Mouse (Mus musculus) kidney, adult 18-20 months (tissue): ENCODE measurements around the gene Prcp.

ENCODE experiments used
- DNase-seq: peaks from one replicate; pipeline ENCODE4 v3.0.0; 2021

Gene Prcp

DNA sequence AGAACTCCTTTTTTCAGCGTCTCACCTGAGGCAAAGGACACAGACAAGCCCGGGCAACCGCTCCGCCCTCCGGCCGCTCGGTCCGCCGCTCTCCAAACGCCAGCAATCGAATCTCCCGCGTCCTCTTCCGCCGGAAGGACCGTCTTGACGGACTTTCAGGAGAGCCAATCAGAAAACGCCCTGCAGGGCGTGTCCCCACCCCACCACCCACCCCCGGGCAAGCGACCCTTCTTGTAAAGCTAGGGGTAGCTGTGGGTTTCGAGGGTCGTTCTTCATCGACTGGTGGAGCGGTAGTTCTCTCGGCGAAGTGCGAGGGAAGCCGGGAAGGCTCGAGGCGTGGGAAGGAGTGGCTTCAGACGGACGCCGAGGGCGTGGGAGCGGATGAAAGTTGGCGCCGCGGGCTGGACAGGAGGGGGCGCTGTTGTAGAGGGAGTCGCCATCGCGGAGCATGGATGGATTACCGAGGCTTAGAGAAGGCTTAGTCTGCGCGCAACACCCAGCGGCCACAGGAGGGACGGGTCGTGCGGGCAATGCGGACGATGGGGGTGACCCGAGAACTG is at the start of gene Prcp, which contains the start of gene Ddias:
Prcp (plus strand) TSS at position 355 of the 560 bp plus-strand sequence.
Ddias (minus strand) TSS at position 132 of the 560 bp plus-strand sequence.
- DNase-seq = peak; percentile 96

DNA sequence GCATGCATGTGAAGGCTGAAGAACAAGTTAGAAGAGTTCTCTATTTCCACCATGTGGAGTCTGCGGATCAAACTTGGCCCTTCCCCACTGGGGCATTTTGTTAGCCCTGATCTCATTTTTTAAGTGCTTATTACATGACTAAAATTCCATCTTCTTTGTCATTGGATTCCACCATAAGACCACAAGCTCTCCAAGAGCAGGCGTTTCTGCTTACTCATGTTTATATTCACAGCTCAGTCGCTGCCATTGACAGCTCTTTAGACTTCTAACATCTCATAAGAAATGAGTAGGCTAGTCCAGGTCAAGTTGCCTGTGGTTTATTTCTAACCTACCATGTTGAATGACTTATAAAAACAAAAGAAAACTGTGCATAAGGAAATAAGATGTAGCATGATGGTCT is 48.0 kb upstream of the Prcp start:
- no peak for DNase-seq

- no peak for DNase-seq
These were observed 46.3 kb upstream of the Prcp start for GRCm38 (mm10) chr7:92827981-92828380.

GRCm38 (mm10) chr7:92832395-92832794 is 41.9 kb upstream of the Prcp start:
- DNase-seq = no peak

GRCm38 (mm10) chr7:92834391-92834790 is 39.9 kb upstream of the Prcp start:
- no peak for DNase-seq

- no peak for DNase-seq
These were observed 37.8 kb upstream of the Prcp start for GRCm38 (mm10) chr7:92836447-92836846.

- no peak for DNase-seq
These were observed 37.0 kb upstream of the Prcp start for GRCm38 (mm10) chr7:92837226-92837625.

- DNase-seq = no peak
These were observed 36.4 kb upstream of the Prcp start for GRCm38 (mm10) chr7:92837907-92838306.

GRCm38 (mm10) chr7:92842254-92842653 is 32.0 kb upstream of the Prcp start:
- no peak for DNase-seq

DNA sequence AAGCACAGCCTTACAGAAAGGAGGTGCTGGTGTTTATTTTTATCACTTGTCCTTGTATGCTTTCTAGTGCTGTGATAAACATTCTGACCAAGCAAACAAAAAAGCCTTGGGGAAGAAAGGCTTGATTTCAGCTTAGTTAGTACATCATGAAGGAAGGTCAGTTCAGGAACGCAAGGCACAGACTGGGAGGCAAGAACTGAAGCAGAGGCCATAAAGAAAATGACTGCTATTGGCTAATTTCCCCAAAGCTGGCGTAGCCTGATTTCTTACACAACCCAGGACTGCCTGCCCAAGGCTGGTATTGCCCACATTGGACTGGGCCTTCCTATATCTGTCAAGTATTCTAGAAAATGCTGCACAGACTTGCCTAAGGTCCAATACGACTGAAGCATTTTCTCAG is 26.0 kb upstream of the Prcp start:
- no peak for DNase-seq

- DNase-seq = no peak
These were observed 7.7 kb upstream of the Prcp start for GRCm38 (mm10) chr7:92866526-92866925.

DNA sequence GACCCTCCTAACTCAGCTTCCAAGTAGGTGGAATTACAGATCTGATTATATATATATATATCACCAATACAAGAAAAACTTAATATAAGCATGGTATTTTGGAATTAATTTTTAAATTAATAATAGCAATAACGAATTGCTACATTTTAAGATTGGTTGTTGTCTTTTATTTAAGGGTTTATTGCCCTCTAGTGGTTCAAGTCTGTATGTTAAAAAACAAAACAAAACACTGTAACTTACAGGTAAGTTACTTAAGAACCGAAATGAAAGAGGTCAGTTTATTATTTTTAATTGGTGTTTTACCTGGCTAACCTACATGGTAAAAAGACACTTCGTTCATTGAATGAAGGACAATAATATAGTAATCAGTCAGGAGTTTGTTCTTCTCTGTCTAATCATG is 4.1 kb upstream of the Prcp start:
- no peak for DNase-seq

DNA sequence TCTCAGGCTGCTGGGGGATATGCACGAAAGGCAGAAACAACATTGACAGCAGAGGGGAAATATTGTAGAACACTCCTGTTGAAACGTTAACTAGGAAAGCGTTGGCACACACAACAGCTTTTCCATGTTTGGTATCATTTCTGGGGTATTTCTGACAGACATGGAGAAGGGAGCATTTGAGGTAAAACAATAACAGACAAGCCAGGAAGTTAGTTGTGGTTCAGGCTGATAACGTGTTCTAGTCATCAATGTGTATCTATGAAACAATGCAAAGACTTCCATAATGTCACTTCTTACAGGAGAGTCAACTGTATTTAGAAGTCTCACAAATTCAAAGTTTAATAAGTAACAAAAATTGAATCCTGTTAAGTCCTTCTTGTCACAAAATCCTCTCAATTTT is 2.7 kb upstream of the Prcp start:
- DNase-seq = no peak

DNA sequence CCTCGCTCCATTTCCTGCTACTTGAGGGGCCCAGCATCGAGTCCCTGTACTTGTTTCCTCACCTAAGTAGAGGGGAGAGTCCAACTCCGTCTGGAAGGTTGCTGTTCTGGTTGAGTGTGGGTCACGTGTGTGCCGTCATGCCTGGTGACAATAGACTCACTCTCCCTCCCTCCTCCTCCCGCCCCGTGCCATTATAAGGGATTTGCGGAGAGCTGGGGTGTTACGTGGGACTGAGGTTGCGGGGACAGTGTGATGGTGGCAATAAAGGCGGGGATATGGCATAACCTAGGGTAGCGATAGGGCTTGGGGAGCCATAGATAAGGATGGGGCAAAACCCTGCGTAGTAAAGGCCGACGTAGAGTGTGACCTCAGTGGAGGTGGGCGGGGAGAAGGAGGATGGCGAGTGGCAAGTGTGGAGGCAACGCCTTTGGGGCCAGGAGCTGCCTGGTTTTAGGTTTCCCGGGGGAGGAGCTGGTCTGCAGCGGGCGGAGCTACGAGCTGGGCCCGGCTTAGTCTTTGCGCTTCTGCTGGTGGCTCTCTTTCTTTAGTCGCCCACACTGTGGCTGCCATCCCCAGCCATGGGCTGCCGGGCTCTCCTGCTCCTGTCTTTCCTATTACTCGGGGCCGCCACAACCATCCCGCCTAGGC is 615 bp downstream of the Prcp start:
- DNase-seq = peak; percentile 91

- DNase-seq = peak; percentile 12
These were observed 1.8 kb downstream of the Prcp start for GRCm38 (mm10) chr7:92876066-92876465.

- no peak for DNase-seq
These were observed 2.3 kb downstream of the Prcp start for GRCm38 (mm10) chr7:92876538-92876937.

GRCm38 (mm10) chr7:92878575-92879285 is 4.5 kb downstream of the Prcp start:
- DNase-seq = no peak

- no peak for DNase-seq
These were observed 9.8 kb downstream of the Prcp start for GRCm38 (mm10) chr7:92883850-92884716.

- no peak for DNase-seq
These were observed 10.9 kb downstream of the Prcp start for GRCm38 (mm10) chr7:92884998-92885660.

GRCm38 (mm10) chr7:92886801-92887200 is 12.5 kb downstream of the Prcp start:
- no peak for DNase-seq

GRCm38 (mm10) chr7:92887230-92887629 is 13.0 kb downstream of the Prcp start:
- DNase-seq = no peak

DNA sequence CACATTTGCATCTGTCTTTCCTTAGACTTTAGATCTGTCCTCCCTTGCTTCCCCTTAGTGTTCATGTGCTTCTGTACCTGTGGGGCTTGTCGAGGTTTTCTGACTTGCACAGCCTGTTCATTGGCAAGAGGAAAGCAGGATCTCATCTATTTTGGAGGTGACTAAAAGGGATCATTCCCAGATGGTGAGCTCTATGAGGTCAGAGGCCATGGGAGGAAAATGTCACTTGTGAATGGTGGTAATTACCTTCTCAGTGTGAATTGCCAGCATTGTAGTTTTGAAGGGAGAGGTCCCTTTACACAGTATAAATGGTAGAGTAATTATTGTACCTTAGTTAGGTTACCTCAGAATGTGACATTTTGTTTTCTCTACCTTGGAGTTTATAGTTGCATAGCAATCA is 15.9 kb downstream of the Prcp start:
- DNase-seq = no peak
